Mouse (Mus musculus) left cerebral cortex, adult 2 months (tissue): ENCODE measurements around the gene Srrm1. TPM values are rescaled to one million over a fixed set of nuclear protein-coding genes. Genes with fewer than 3 reads are reported as not detected.
A peak's percentile ranks its signal among the peaks of the same experiment; 100 is the strongest.

ENCODE experiments used
- DNase-seq, 2 experiments: peaks; one replicate each; pipeline ENCODE4 v3.0.0; 2021 to 2022; ENCODE audit warnings: low spot score in 2 of 2, mixed read lengths in 1 of 2; ENCODE audit errors: extremely low spot score in 1 of 2
- H3K27ac ChIP-seq: fragments of 200-600 bp; 2 replicates; pipeline ENCODE4 v1.8.1; 2022
- H3K4me3 ChIP-seq: fragments of 200-600 bp; 2 replicates; pipeline ENCODE4 v1.8.1; 2022
- CTCF ChIP-seq: fragments of 200-600 bp; IDR thresholded peaks from 2 replicates; pipeline ENCODE4 v1.8.1; 2022; ENCODE audit warnings: antibody characterized with exemption, mild to moderate bottlenecking, moderate library complexity
- intact Hi-C: fragments of 180-260 bp; cut with DNase I; formaldehyde crosslinking; loops from one replicate; pipeline ENCODE4 v1.15.1; 2025
- total RNA-seq, 2 experiments: library from RNA; stranded (reverse); gene quantifications; 2 replicates each; pipeline ENCODE4 v1.2.3; 2021

Gene Srrm1
- total RNA-seq, 2 experiments from 2014 or later, result 133 to 139 TPM

DNA sequence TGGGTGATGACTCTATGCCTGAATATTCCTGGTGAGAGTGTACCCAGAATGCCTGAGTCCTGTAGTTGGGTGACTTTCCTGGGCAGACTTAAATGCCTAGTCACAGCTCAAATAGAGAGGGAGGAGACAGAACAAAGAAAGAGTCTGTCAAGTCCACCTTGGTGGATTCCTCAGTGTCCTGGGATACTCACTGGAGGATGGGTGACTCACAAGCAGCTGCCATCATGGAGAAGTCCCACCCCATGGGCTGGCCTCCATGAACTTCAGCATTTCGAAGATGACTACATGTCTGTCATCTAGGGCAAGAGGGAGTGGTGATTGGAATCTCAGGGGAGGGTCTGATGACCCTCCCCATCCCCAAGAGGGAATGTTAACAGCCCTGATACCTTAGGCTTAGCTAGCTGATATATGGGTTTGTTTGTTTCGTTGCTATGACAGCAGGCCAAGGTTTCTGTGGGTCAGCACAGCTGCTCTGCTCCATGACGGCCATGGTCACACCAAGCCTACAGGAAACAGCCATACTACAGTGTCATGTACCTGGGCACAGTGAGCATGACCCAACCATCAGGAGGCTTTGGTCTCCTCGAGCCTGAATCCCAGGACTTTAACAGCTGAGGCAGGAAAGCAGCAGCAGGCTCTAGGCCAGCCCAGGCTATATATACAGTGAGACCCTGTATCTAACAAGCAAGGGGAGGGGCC is 76.3 kb downstream of the Srrm1 start:
- TF ChIP-seq CTCF, result no peak
- no peak overlapping the region for H3K4me3 ChIP-seq
- intact Hi-C loops, result no loop called here

GRCm38 (mm10) chr4:135274761-135275160 is 78.4 kb downstream of the Srrm1 start:
- TF ChIP-seq CTCF, result no peak
- intact Hi-C loops, result loop anchor here (5.0 kb wide), 1 partner anchor 52 kb away; no protein-coding TSS in a partner anchor
- no peak for DNase-seq
- H3K27ac ChIP-seq, result no peak overlapping the region
- no peak overlapping the region for H3K4me3 ChIP-seq

More for the DNA sequence above, 76.3 kb downstream of the Srrm1 start:
- no peak for DNase-seq
- no peak overlapping the region for H3K27ac ChIP-seq

DNA sequence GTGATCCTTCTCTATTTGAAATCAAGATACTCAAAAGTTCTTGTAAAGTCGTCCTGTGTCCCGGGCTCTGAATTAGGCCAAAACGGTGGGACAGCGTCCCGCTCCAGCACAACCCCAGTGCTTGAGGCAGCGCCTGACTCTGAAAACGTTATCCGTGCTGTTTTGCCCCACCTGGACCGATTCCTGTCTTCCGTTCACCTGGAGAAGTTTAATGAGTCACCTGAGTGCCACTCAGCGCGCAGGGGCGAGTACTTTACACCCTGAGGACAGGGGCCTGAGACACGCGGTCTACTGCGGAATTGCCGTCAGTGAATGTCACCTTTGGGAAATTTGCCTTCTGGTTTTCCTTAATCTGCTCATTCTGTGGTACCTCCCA is 79.8 kb downstream of the Srrm1 start:
- TF ChIP-seq CTCF, result no peak
- Histone ChIP-seq H3K27ac (peak overlapping the region; percentile 84), H3K4me3 (peak overlapping the region; percentile 77)
- intact Hi-C loops, result loop anchor here (5.0 kb wide), 1 partner anchor 51 kb away; no protein-coding TSS in a partner anchor
- DNase-seq, result no peak

DNA sequence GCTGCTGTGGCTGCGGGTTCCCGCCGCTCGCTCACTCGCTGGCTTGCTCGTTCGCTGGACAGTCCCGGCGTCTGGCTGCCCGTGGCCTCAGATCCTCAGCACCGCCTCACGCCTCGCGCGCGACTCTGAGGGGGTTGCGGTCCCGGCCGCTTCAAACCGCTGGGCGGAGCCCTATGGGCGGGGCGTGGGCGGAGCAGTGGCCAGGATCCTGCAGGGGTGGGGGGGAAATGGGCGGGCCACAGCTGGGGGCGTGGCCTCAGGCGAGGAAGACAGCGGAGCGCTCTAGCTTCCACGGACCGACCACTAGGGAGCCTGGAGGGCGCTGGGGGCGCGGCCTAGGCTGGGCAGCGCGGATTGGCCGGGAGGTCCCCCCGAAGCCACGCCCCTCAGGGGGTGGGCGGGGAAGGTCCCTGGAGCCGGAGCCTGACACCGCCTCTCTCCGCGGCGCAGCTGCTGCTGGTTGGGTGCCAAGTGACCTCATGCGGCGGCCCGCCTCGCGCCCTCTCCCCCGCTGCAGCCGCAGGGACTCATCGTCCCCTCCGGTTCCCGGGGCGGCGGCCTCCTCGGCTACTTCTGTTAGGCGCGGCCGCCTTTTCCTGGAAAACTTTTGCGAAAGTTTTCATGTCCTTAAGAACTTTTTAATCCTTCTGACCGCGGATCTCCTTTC is 80.3 kb downstream of the Srrm1 start, which contains the start of gene Clic4:
Gene Clic4 (minus strand): TSS at position 175 of the 667 bp plus-strand sequence.
- intact Hi-C loops, result loop anchor here (1.0 to 5.0 kb wide), 2 partner anchors 46 to 50 kb away; no protein-coding TSS in a partner anchor

GRCm38 (mm10) chr4:135271881-135272616 is 81.1 kb downstream of the Srrm1 start:
- peak in 1 of 2 experiments; percentile 17 for DNase-seq

More for the DNA sequence above, 80.3 kb downstream of the Srrm1 start, which contains the start of gene Clic4:
- Histone ChIP-seq H3K27ac (peak within 1 kb of the TSS; percentile 84), H3K4me3 (peak within 1 kb of the TSS; percentile 77)
- peak; percentile 56 for TF ChIP-seq CTCF
- peak; percentile 92 to 97 for DNase-seq

DNA sequence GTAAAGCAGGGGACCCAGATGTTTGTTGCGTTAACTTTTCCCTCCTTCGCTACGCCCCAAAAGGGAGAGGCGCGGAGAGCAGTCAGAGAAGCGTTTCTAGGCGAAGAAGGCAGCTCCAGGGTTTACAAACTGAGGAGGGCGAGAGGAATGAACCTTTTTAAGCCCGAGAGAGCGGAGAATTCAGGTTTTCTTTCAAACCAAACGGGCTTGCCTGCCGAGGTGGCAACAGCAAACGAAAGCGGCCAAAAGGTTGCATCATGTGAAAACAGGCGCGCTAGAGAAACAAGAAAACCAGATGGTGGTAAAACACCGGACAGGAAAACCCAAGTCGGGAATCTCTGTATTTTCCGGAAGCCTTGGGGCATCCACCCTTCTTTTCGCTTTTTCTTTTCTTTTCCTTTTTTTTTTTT is 81.7 kb downstream of the Srrm1 start:
- peak overlapping the region; percentile 83 for H3K27ac ChIP-seq
- peak overlapping the region; percentile 77 for H3K4me3 ChIP-seq
- DNase-seq, result no peak
- no peak for TF ChIP-seq CTCF
- intact Hi-C loops, result loop anchor here (5.0 kb wide), 1 partner anchor 49 kb away; no protein-coding TSS in a partner anchor

More at GRCm38 (mm10) chr4:135271881-135272616, 81.1 kb downstream of the Srrm1 start:
- Histone ChIP-seq H3K4me3 (peak overlapping the region; percentile 77), H3K27ac (peak overlapping the region; percentile 83)
- intact Hi-C loops, result loop anchor here (1.0 to 5.0 kb wide), 2 partner anchors 46 to 50 kb away; no protein-coding TSS in a partner anchor
- no peak; the same call in 1 of the 2 replicates for TF ChIP-seq CTCF

Other genes starting within 250 kb of the Srrm1 start
- under 1 TPM in 1 of 2 experiments, not detected in 1; 0.14 TPM for gene Runx3, start 232.7 kb downstream of the Srrm1 start, total RNA-seq
- gene Clic4, start 80.5 kb downstream of the Srrm1 start, total RNA-seq, result 10 to 100 TPM; 29.5 to 34.3 TPM
- 1 to 10 TPM in 1 of 2 experiments, under 1 TPM in 1; 0.65 to 1.6 TPM for gene Ncmap, start 44.9 kb upstream of the Srrm1 start, total RNA-seq
- 10 to 100 TPM; 24.4 to 30.8 TPM for gene Rcan3, start 80.5 kb upstream of the Srrm1 start, total RNA-seq
- 1 to 10 TPM in 1 of 2 experiments, under 1 TPM in 1; 0.57 to 1.7 TPM for gene Stpg1, start 141.5 kb upstream of the Srrm1 start, total RNA-seq
- gene Nipal3, start 141.7 kb upstream of the Srrm1 start, total RNA-seq, result 10 to 100 TPM; 93.9 to 94.9 TPM
- gene Grhl3, start 220.3 kb upstream of the Srrm1 start, total RNA-seq, result 1 to 10 TPM in 1 of 2 experiments, under 1 TPM in 1; 0.86 to 1.5 TPM